Mouse (Mus musculus): ENCODE data around the gene Kirrel3. TPM values are rescaled to one million over a fixed set of nuclear protein-coding genes. Genes with fewer than 3 reads are reported as not detected.

Gene Kirrel3
- polyA plus RNA-seq, 1 experiment from 2014 or later, result 6.0 TPM

DNA sequence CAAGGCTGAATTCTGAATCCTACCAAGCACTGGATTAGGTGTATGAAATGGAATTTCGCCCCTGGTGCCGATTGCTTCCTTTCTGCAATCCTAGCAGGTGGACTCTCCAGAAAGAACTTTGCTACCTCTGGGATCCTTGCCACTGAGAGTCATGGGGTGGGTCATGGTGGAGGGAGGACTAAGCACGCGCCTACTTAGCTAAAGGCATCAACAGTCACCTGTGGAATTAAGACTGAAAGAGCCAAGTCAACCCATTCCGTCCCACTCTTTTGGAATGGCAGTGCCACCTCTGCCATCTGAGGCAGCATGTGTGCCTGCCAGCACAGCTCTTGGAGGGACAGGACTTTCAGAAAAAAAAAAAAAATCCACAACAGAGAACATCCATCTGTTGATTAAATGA, 4.1 kb downstream of the Kirrel3 start:
- H3K4me2 ChIP-seq, result peak overlapping the region; percentile 80
- no peak for ATAC-seq (ENCODE audit: low FRiP score)
- peak overlapping the region; percentile 58 for H3K4me3 ChIP-seq (ENCODE audit: low read depth, low read length)
- WGBS, result 17% methylated on average over 5 of the region's 5 CpGs
- H3K4me1 ChIP-seq (ENCODE audit: control insufficient read depth, insufficient read depth, low read length), result peaks cover 6% of the 10 kb centered on the region
- no peak overlapping the region for H3K9ac ChIP-seq (ENCODE audit: low read length)
- DNase-seq (ENCODE audit: low spot score, missing footprints), result no peak
- H3K9me3 ChIP-seq (ENCODE audit: control insufficient read depth, low read length), result no peaks in the 10 kb centered on the region
- H3K27me3 ChIP-seq (ENCODE audit: control insufficient read depth, insufficient read depth, low read length), result peaks cover 34% of the 10 kb centered on the region
- no peaks in the 10 kb centered on the region for H3K36me3 ChIP-seq (ENCODE audit: control insufficient read depth, insufficient read depth, low read length)
- no peak overlapping the region for H3K27ac ChIP-seq (ENCODE audit: low read depth, low read length)

DNA sequence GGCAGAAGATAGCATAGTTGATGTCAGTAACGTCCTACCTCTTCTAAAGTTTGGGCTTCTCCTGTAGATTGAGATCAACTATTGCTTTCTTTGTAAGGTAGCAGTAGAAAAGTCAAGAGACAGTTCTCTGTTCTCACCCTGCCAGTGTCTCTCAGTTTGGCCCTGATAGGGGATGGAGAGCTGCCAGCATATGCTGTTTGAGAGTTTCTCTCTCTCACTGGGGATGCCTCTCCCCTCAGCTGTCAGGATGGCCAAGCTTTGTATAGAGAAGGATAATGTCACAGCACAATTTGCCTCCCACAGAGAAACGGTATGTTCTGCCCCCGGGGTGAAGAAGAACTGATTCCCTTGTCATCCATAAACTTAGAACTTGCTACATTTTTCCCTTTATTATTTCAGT, 6.4 kb downstream of the Kirrel3 start:
- Histone ChIP-seq H3K9ac (ENCODE audit: low read length) (no peak overlapping the region), H3K4me3 (ENCODE audit: low read depth, low read length) (no peak overlapping the region), H3K27me3 (ENCODE audit: control insufficient read depth, insufficient read depth, low read length) (peaks cover 26% of the 10 kb centered on the region), H3K4me2 (no peak overlapping the region), H3K27ac (ENCODE audit: low read depth, low read length) (no peak overlapping the region), H3K4me1 (ENCODE audit: control insufficient read depth, insufficient read depth, low read length) (no peaks in the 10 kb centered on the region), H3K9me3 (ENCODE audit: control insufficient read depth, low read length) (no peaks in the 10 kb centered on the region), H3K36me3 (ENCODE audit: control insufficient read depth, insufficient read depth, low read length) (no peaks in the 10 kb centered on the region)
- ATAC-seq (ENCODE audit: low FRiP score) (no peak), DNase-seq (ENCODE audit: low spot score, missing footprints) (no peak)
- 64% methylated on average over 3 of the region's 3 CpGs for WGBS

GRCm38 (mm10) chr9:34493571-34493970, 7.9 kb downstream of the Kirrel3 start:
- Histone ChIP-seq H3K9me3 (ENCODE audit: control insufficient read depth, low read length) (no peaks in the 10 kb centered on the region), H3K4me3 (ENCODE audit: low read depth, low read length) (no peak overlapping the region), H3K36me3 (ENCODE audit: control insufficient read depth, insufficient read depth, low read length) (no peaks in the 10 kb centered on the region), H3K27ac (ENCODE audit: low read depth, low read length) (no peak overlapping the region), H3K4me1 (ENCODE audit: control insufficient read depth, insufficient read depth, low read length) (no peaks in the 10 kb centered on the region), H3K4me2 (no peak overlapping the region), H3K27me3 (ENCODE audit: control insufficient read depth, insufficient read depth, low read length) (peaks cover 15% of the 10 kb centered on the region), H3K9ac (ENCODE audit: low read length) (no peak overlapping the region)
- ATAC-seq (ENCODE audit: low FRiP score) (no peak), DNase-seq (ENCODE audit: low spot score, missing footprints) (no peak)
- 22% methylated on average over 2 of the region's 2 CpGs for WGBS

DNA sequence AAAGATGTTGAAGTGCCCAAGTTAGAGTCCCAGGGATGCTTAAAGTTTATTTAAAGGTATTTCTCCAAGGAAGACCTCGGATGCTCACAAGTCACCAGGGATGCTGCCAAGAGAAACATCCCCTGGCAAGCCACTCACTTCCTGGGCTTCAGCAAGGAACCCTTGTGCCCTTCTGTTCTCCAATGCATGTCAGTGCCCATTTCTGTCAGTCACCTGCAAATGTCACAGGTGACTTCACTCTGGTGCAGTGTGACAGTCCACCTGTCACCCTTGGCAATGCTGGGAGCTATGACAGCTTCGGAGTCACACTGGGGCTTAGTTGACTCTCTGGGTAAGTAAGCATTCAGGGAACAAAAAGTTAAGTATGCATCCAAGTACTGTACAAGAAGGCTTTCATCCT, 12.4 kb downstream of the Kirrel3 start:
- H3K36me3 ChIP-seq (ENCODE audit: control insufficient read depth, insufficient read depth, low read length), result no peaks in the 10 kb centered on the region
- DNase-seq (ENCODE audit: low spot score, missing footprints), result no peak
- H3K27me3 ChIP-seq (ENCODE audit: control insufficient read depth, insufficient read depth, low read length), result no peaks in the 10 kb centered on the region
- no peak overlapping the region for H3K27ac ChIP-seq (ENCODE audit: low read depth, low read length)
- no peak for ATAC-seq (ENCODE audit: low FRiP score)
- H3K4me1 ChIP-seq (ENCODE audit: control insufficient read depth, insufficient read depth, low read length), result no peaks in the 10 kb centered on the region
- H3K9me3 ChIP-seq (ENCODE audit: control insufficient read depth, low read length), result no peaks in the 10 kb centered on the region
- no peak overlapping the region for H3K4me3 ChIP-seq (ENCODE audit: low read depth, low read length)
- H3K4me2 ChIP-seq, result no peak overlapping the region
- 96% methylated on average over 2 of the region's 2 CpGs for WGBS
- no peak overlapping the region for H3K9ac ChIP-seq (ENCODE audit: low read length)

DNA sequence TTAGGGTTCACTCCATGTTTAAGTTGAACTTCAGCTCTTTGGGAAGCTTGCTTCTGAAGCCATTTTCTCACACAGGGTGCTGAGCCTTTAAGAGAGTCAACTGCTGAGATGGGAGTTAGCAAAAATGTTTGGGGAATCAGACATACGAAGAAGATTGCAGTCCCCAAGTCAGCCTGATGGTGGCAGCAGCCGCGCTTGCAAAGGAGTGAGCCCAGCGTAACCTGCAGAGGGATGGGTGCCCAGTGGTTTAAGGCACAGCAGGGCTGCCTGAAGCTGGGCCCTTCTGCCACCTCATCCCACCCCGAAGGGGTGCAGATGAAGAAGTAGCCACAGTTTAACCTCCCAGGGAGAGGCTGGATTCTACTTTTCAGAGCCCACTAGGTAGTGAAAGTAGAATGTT, 13.0 kb downstream of the Kirrel3 start:
- DNase-seq (ENCODE audit: low spot score, missing footprints), result peak; percentile 98
- H3K9me3 ChIP-seq (ENCODE audit: control insufficient read depth, low read length), result no peaks in the 10 kb centered on the region
- no peaks in the 10 kb centered on the region for H3K4me1 ChIP-seq (ENCODE audit: control insufficient read depth, insufficient read depth, low read length)
- 3% methylated on average over 5 of the region's 5 CpGs for WGBS
- no peak overlapping the region for H3K4me2 ChIP-seq
- no peaks in the 10 kb centered on the region for H3K27me3 ChIP-seq (ENCODE audit: control insufficient read depth, insufficient read depth, low read length)
- H3K9ac ChIP-seq (ENCODE audit: low read length), result no peak overlapping the region
- no peak overlapping the region for H3K4me3 ChIP-seq (ENCODE audit: low read depth, low read length)
- no peaks in the 10 kb centered on the region for H3K36me3 ChIP-seq (ENCODE audit: control insufficient read depth, insufficient read depth, low read length)
- H3K27ac ChIP-seq (ENCODE audit: low read depth, low read length), result no peak overlapping the region
- peak; percentile 75; the same call in 1 of the 2 replicates for ATAC-seq (ENCODE audit: low FRiP score)

DNA sequence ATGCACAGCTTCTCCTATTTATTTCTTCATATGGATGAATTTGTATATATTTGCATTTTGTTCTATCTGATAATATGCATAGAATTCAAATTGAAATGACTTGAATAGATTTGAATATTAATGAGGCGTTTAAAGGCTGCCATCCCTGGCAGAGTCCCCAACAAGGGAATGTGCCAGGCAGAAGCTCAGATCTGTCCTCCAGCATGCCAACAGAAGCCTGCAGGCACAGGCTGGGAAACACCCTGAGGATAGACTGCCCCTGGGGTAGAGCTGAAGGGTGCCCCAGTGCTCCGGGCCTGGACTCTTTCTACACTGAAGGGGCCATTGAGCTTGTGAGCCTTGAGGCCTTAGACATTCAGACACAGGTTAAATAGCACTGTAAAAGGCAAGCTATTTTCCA, 21.5 kb downstream of the Kirrel3 start:
- DNase-seq (ENCODE audit: low spot score, missing footprints) (no peak), ATAC-seq (ENCODE audit: low FRiP score) (no peak)

DNA sequence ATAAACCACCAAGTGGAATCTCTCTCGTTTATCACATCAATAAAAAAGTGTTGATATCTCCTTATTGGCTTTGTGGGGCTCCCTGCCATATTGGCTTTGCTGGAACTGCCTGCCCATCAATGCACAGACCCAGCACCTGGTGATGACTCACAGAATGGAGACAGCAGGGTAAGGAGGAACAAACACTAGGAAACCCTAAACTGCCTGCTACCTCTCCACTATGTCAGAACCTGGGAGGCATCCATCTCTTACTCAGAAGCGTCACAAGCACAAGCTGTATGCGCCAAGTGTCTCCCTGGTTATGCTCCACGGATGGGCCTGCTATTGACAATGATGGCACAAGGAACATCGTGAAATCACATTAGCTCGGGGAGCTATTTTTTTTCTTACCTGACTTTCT, 33.2 kb downstream of the Kirrel3 start:
- no peaks in the 10 kb centered on the region for H3K36me3 ChIP-seq (ENCODE audit: control insufficient read depth, insufficient read depth, low read length)
- DNase-seq (ENCODE audit: low spot score, missing footprints) (no peak), ATAC-seq (ENCODE audit: low FRiP score) (no peak)
- no peak overlapping the region for H3K4me3 ChIP-seq (ENCODE audit: low read depth, low read length)
- no peaks in the 10 kb centered on the region for H3K27me3 ChIP-seq (ENCODE audit: control insufficient read depth, insufficient read depth, low read length)
- no peak overlapping the region for H3K27ac ChIP-seq (ENCODE audit: low read depth, low read length)
- WGBS, result 85% methylated on average over 6 of the region's 6 CpGs
- H3K4me1 ChIP-seq (ENCODE audit: control insufficient read depth, insufficient read depth, low read length), result no peaks in the 10 kb centered on the region
- H3K9ac ChIP-seq (ENCODE audit: low read length), result no peak overlapping the region
- no peaks in the 10 kb centered on the region for H3K9me3 ChIP-seq (ENCODE audit: control insufficient read depth, low read length)
- H3K4me2 ChIP-seq, result no peak overlapping the region

More for the DNA sequence above, 21.5 kb downstream of the Kirrel3 start:
- H3K27me3 ChIP-seq (ENCODE audit: control insufficient read depth, insufficient read depth, low read length), result no peaks in the 10 kb centered on the region
- H3K4me2 ChIP-seq, result no peak overlapping the region
- no peaks in the 10 kb centered on the region; the same call in 1 of the 2 replicates for H3K9me3 ChIP-seq (ENCODE audit: control insufficient read depth, low read length)
- WGBS, result 81% methylated on average over 2 of the region's 2 CpGs
- H3K4me3 ChIP-seq (ENCODE audit: low read depth, low read length), result no peak overlapping the region
- H3K27ac ChIP-seq (ENCODE audit: low read depth, low read length), result no peak overlapping the region
- no peaks in the 10 kb centered on the region for H3K4me1 ChIP-seq (ENCODE audit: control insufficient read depth, insufficient read depth, low read length)
- H3K36me3 ChIP-seq (ENCODE audit: control insufficient read depth, insufficient read depth, low read length), result no peaks in the 10 kb centered on the region
- H3K9ac ChIP-seq (ENCODE audit: low read length), result no peak overlapping the region

- Histone ChIP-seq H3K9me3 (ENCODE audit: control insufficient read depth, low read length) (no peaks in the 10 kb centered on the region), H3K4me3 (ENCODE audit: low read depth, low read length) (no peak overlapping the region), H3K9ac (ENCODE audit: low read length) (no peak overlapping the region), H3K4me2 (no peak overlapping the region), H3K36me3 (ENCODE audit: control insufficient read depth, insufficient read depth, low read length) (no peaks in the 10 kb centered on the region), H3K4me1 (ENCODE audit: control insufficient read depth, insufficient read depth, low read length) (no peaks in the 10 kb centered on the region), H3K27me3 (ENCODE audit: control insufficient read depth, insufficient read depth, low read length) (no peaks in the 10 kb centered on the region), H3K27ac (ENCODE audit: low read depth, low read length) (no peak overlapping the region)
- no peak for DNase-seq (ENCODE audit: low spot score, missing footprints)
- WGBS, result 88% methylated on average over 20 of the region's 20 CpGs
- ATAC-seq (ENCODE audit: low FRiP score), result no peak
Measured at GRCm38 (mm10) chr9:34520234-34520950, 34.7 kb downstream of the Kirrel3 start.

DNA sequence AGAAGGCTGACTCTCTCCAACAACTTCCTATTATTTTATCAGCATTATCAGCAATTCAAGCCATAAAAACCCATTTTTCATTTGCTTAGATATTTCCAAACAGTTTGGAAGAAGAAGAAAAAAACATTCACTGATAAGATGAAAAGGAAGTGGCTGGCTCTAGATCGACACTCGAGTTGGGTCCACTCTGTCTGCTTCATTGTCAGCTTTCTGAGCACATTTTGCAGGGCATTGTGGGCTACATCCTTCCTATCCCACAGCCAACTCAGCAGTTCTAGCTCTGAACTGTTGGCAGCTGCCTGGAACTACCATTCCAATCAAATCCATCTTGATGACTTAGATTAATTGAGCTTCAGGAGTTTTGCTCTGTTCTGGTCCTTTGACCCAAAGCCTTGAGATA, 40.0 kb downstream of the Kirrel3 start:
- DNase-seq (ENCODE audit: low spot score, missing footprints), result no peak
- no peaks in the 10 kb centered on the region for H3K36me3 ChIP-seq (ENCODE audit: control insufficient read depth, insufficient read depth, low read length)
- ATAC-seq (ENCODE audit: low FRiP score), result no peak
- H3K4me2 ChIP-seq, result no peak overlapping the region
- H3K27me3 ChIP-seq (ENCODE audit: control insufficient read depth, insufficient read depth, low read length), result no peaks in the 10 kb centered on the region
- no peak overlapping the region for H3K4me3 ChIP-seq (ENCODE audit: low read depth, low read length)
- no peak overlapping the region for H3K27ac ChIP-seq (ENCODE audit: low read depth, low read length)
- 80% methylated on average over 2 of the region's 2 CpGs for WGBS
- H3K4me1 ChIP-seq (ENCODE audit: control insufficient read depth, insufficient read depth, low read length), result no peaks in the 10 kb centered on the region
- H3K9me3 ChIP-seq (ENCODE audit: control insufficient read depth, low read length), result no peaks in the 10 kb centered on the region
- no peak overlapping the region for H3K9ac ChIP-seq (ENCODE audit: low read length)

Measured in midbrain, embryonic 11.5 days (tissue).